Mouse (Mus musculus) bone marrow macrophage, adult 2 months (primary cell): Measurements from ENCODE around the gene Ssr2.

Source experiments
- CTCF ChIP-seq: IDR thresholded peaks from 2 replicates; pipeline ENCODE4 v1.5.1; 2012; ENCODE audit warnings: low read depth, mild to moderate bottlenecking, low read length, moderate library complexity
- POLR2A ChIP-seq: IDR thresholded peaks from 2 replicates; pipeline ENCODE4 v1.6.1; 2012; ENCODE audit warnings: mild to moderate bottlenecking, low read depth, low read length, borderline replicate concordance

DNA sequence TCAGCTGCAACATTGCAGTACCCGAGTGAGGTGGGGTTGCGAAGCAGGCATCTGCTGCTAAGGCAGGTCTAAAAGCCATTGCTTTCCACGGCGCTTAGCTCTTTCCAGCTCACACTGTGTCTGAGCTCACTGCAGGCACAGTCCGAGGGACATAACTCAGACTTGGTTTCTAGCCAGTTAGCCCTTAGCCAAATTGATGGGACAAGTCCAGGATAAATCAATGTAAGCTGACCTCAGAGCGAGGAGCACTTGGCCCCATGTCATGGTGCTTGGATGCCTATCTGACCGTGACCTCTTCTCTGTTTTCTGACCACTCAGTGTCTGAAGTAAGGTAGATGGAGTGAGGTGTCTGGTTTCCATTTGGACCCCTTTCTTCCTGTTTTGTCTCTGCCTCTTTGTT is 11.7 kb upstream of the Ssr2 start:
- TF ChIP-seq CTCF (no peak), POLR2A (no peak)
